Mouse (Mus musculus) MEL (cell line): Measurements from ENCODE around the gene Ggnbp2. TPM values are rescaled to one million over a fixed set of nuclear protein-coding genes. Genes with fewer than 3 reads are reported as not detected.

Source experiments
- DNase-seq: peaks from one replicate; pipeline ENCODE4 v3.0.0; 2011; ENCODE audit warnings: low read depth, low spot score
- H3K27ac ChIP-seq: 2 replicates; pipeline ENCODE4 v1.5.1; 2012; ENCODE audit warnings: low read depth, mild to moderate bottlenecking, control low read depth, low read length, moderate library complexity; ENCODE audit not compliant: control insufficient read depth
- H3K27me3 ChIP-seq, 2 experiments: fragments of 150-350 bp in 1 of 2; sonication (generic) in 1 of 2; 2 replicates each; pipeline ENCODE4 v1.6.1; 2012; ENCODE audit warnings: low read length in 2 of 2, mild to moderate bottlenecking in 2 of 2, improper control_type of control experiment in 1 of 2, moderate library complexity in 1 of 2; ENCODE audit not compliant: insufficient read depth in 2 of 2, control insufficient read depth in 1 of 2
- H3K36me3 ChIP-seq, 2 experiments: 2 replicates each; pipeline ENCODE4 v1.6.1; 2012 to 2014; ENCODE audit warnings: low read length in 2 of 2, improper control_type of control experiment in 1 of 2, inconsistent platforms in 1 of 2, mild to moderate bottlenecking in 1 of 2; ENCODE audit not compliant: insufficient read depth in 2 of 2, control insufficient read depth in 1 of 2
- H3K4me1 ChIP-seq, 2 experiments: fragments of 150-350 bp in 1 of 2; sonication (generic) in 1 of 2; 2 replicates each; pipeline ENCODE4 v1.6.1; 2012; ENCODE audit warnings: low read length in 2 of 2, improper control_type of control experiment in 1 of 2, mild to moderate bottlenecking in 1 of 2; ENCODE audit not compliant: insufficient read depth in 2 of 2, control insufficient read depth in 1 of 2
- H3K4me3 ChIP-seq, 2 experiments: fragments of 150-350 bp in 1 of 2; sonication (generic) in 1 of 2; 2 replicates each; pipeline ENCODE4 v1.5.1; 2012; ENCODE audit warnings: low read depth in 2 of 2, low read length in 2 of 2, mild to moderate bottlenecking in 2 of 2, moderate library complexity in 2 of 2, control low read depth in 1 of 2, improper control_type of control experiment in 1 of 2; ENCODE audit not compliant: control insufficient read depth in 1 of 2, insufficient read depth in 1 of 2
- H3K79me2 ChIP-seq: 2 replicates; pipeline ENCODE4 v1.6.1; 2012; ENCODE audit warnings: mild to moderate bottlenecking, low read length, moderate library complexity; ENCODE audit not compliant: control insufficient read depth, poor library complexity, insufficient read depth
- H3K9ac ChIP-seq: 2 replicates; pipeline ENCODE4 v1.6.1; 2012; ENCODE audit warnings: low read depth, mild to moderate bottlenecking, control low read depth, low read length, moderate library complexity; ENCODE audit not compliant: control insufficient read depth, poor library complexity, severe bottlenecking
- H3K9me3 ChIP-seq: fragments of 150-350 bp; sonication (generic); replicated peaks from 2 replicates; pipeline ENCODE4 v1.6.1; 2012; ENCODE audit warnings: mild to moderate bottlenecking, low read length, improper control_type of control experiment, moderate library complexity; ENCODE audit not compliant: insufficient read depth
- BHLHE40 ChIP-seq: IDR thresholded peaks from 2 replicates; pipeline ENCODE4 v1.6.1; 2012; ENCODE audit warnings: low read depth, mild to moderate bottlenecking, inconsistent platforms, low read length, improper control_type of control experiment, borderline replicate concordance
- CHD1 ChIP-seq: IDR thresholded peaks from 2 replicates; pipeline ENCODE4 v1.6.1; 2012; ENCODE audit warnings: low read depth, mild to moderate bottlenecking, inconsistent platforms, low read length, improper control_type of control experiment
- CHD2 ChIP-seq: IDR thresholded peaks from 2 replicates; pipeline ENCODE4 v1.6.1; 2011; ENCODE audit warnings: low read length, improper control_type of control experiment
- CTCF ChIP-seq, 3 experiments: IDR thresholded peaks in 2 of 3; conservative IDR thresholded peaks in 1 of 3; 2 replicates each; pipeline ENCODE4 v1.5.1; 2011 to 2012; ENCODE audit warnings: low read length in 3 of 3, low read depth in 2 of 3, mild to moderate bottlenecking in 2 of 3, improper control_type of control experiment in 1 of 3, inconsistent platforms in 1 of 3, mixed read lengths in 1 of 3, moderate library complexity in 1 of 3; ENCODE audit not compliant: control insufficient read depth in 1 of 3, insufficient read depth in 1 of 3, poor library complexity in 1 of 3, severe bottlenecking in 1 of 3
- EP300 ChIP-seq, 2 experiments: IDR thresholded peaks; 2 replicates each; pipeline ENCODE4 v1.6.1; 2011; ENCODE audit warnings: improper control_type of control experiment in 2 of 2, low read length in 2 of 2, low read depth in 1 of 2, mild to moderate bottlenecking in 1 of 2
- ETS1 ChIP-seq: IDR thresholded peaks from 2 replicates; pipeline ENCODE4 v1.6.1; 2012; ENCODE audit warnings: low read depth, mild to moderate bottlenecking, inconsistent platforms, low read length, improper control_type of control experiment, moderate library complexity
- GABPA ChIP-seq: IDR thresholded peaks from 2 replicates; pipeline ENCODE4 v1.6.1; 2012; ENCODE audit warnings: low read depth, mild to moderate bottlenecking, inconsistent platforms, low read length, improper control_type of control experiment, moderate library complexity
- GATA1 ChIP-seq: IDR thresholded peaks from 2 replicates; pipeline ENCODE4 v1.6.1; 2011; ENCODE audit warnings: low read depth, low read length, improper control_type of control experiment
- HCFC1 ChIP-seq: IDR thresholded peaks from 2 replicates; pipeline ENCODE4 v1.6.1; 2012; ENCODE audit warnings: low read depth, mild to moderate bottlenecking, inconsistent platforms, low read length, improper control_type of control experiment, moderate library complexity
- MAFK ChIP-seq: IDR thresholded peaks from 2 replicates; pipeline ENCODE4 v1.6.1; 2011; ENCODE audit warnings: low read depth, mild to moderate bottlenecking, low read length, improper control_type of control experiment, borderline replicate concordance
- MEF2A ChIP-seq: IDR thresholded peaks from 2 replicates; pipeline ENCODE4 v1.6.1; 2014; ENCODE audit warnings: low read depth, mild to moderate bottlenecking, inconsistent platforms, low read length, improper control_type of control experiment; ENCODE audit not compliant: poor library complexity, insufficient replicate concordance, severe bottlenecking; ENCODE audit errors: extremely low read depth
- MXI1 ChIP-seq: IDR thresholded peaks from 2 replicates; pipeline ENCODE4 v1.6.1; 2011; ENCODE audit warnings: mild to moderate bottlenecking, low read depth, low read length, improper control_type of control experiment
- MYB ChIP-seq: IDR thresholded peaks from 2 replicates; pipeline ENCODE4 v1.6.1; 2011; ENCODE audit warnings: mild to moderate bottlenecking, low read depth, low read length, improper control_type of control experiment
- MYC ChIP-seq: IDR thresholded peaks from 2 replicates; pipeline ENCODE4 v1.6.1; 2011; ENCODE audit warnings: low read depth, mild to moderate bottlenecking, low read length, improper control_type of control experiment, moderate library complexity
- POLR2AphosphoS5 ChIP-seq: IDR thresholded peaks from 2 replicates; pipeline ENCODE4 v1.6.1; 2012; ENCODE audit warnings: low read depth, borderline replicate concordance, mild to moderate bottlenecking, inconsistent platforms, low read length, moderate library complexity, mixed read lengths
- RAD21 ChIP-seq: IDR thresholded peaks from 2 replicates; pipeline ENCODE4 v1.6.1; 2011; ENCODE audit warnings: mild to moderate bottlenecking, low read depth, low read length, improper control_type of control experiment
- SIN3A ChIP-seq: IDR thresholded peaks from 2 replicates; pipeline ENCODE4 v1.6.1; 2012; ENCODE audit warnings: low read length, improper control_type of control experiment, inconsistent platforms
- SMC3 ChIP-seq: IDR thresholded peaks from 2 replicates; pipeline ENCODE4 v1.6.1; 2011; ENCODE audit warnings: low read depth, low read length, improper control_type of control experiment
- TAL1 ChIP-seq: IDR thresholded peaks from 2 replicates; pipeline ENCODE4 v1.6.1; 2012; ENCODE audit warnings: mild to moderate bottlenecking, inconsistent platforms, low read length, moderate library complexity, mixed read lengths
- TCF12 ChIP-seq: IDR thresholded peaks from 2 replicates; pipeline ENCODE4 v1.6.1; 2014; ENCODE audit warnings: low read depth, mild to moderate bottlenecking, inconsistent platforms, low read length, improper control_type of control experiment, moderate library complexity
- UBTF ChIP-seq: IDR thresholded peaks from 2 replicates; pipeline ENCODE4 v1.6.1; 2012; ENCODE audit warnings: low read depth, mild to moderate bottlenecking, inconsistent platforms, low read length, improper control_type of control experiment, moderate library complexity, borderline replicate concordance; ENCODE audit not compliant: insufficient read depth
- USF1 ChIP-seq: IDR thresholded peaks from 2 replicates; pipeline ENCODE4 v1.6.1; 2014; ENCODE audit warnings: low read depth, mild to moderate bottlenecking, inconsistent platforms, low read length, improper control_type of control experiment, moderate library complexity
- USF2 ChIP-seq, 2 experiments: IDR thresholded peaks; 2 replicates each; pipeline ENCODE4 v1.6.1; 2011 to 2012; ENCODE audit warnings: improper control_type of control experiment in 2 of 2, low read length in 2 of 2, borderline replicate concordance in 1 of 2, inconsistent platforms in 1 of 2, low read depth in 1 of 2, mild to moderate bottlenecking in 1 of 2; ENCODE audit not compliant: insufficient read depth in 1 of 2
- ZKSCAN1 ChIP-seq: IDR thresholded peaks from 2 replicates; pipeline ENCODE4 v1.6.1; 2012; ENCODE audit warnings: low read depth, mild to moderate bottlenecking, inconsistent platforms, low read length, improper control_type of control experiment, moderate library complexity
- ZNF384 ChIP-seq: IDR thresholded peaks from 2 replicates; pipeline ENCODE4 v1.6.1; 2012; ENCODE audit warnings: low read depth, mild to moderate bottlenecking, inconsistent platforms, low read length, improper control_type of control experiment
- polyA plus RNA-seq, 2 experiments: library from polyadenylated mRNA; stranded (reverse) in 1 of 2; unstranded in 1 of 2; fragments of >175 nt in 1 of 2; fragments of >200 nt in 1 of 2; gene quantifications; 2 replicates each; pipeline versions ENCODE4 v1.2.1 to v1.2.4; 2012; ENCODE audit warnings: low replicate concordance in 2 of 2, low read depth in 1 of 2; ENCODE audit not compliant: insufficient read length in 2 of 2, insufficient read depth in 1 of 2, missing spikeins in 1 of 2
- total RNA-seq: library from RNA; depleted of rRNA; stranded (reverse); fragments of 300-350 nt; gene quantifications from 2 replicates; pipeline ENCODE4 v1.2.3, GENCODE M21; 2012

Gene Ggnbp2
- total and polyA plus RNA-seq, 3 experiments = 55.4 to 89.6 (median 83.0) TPM

DNA sequence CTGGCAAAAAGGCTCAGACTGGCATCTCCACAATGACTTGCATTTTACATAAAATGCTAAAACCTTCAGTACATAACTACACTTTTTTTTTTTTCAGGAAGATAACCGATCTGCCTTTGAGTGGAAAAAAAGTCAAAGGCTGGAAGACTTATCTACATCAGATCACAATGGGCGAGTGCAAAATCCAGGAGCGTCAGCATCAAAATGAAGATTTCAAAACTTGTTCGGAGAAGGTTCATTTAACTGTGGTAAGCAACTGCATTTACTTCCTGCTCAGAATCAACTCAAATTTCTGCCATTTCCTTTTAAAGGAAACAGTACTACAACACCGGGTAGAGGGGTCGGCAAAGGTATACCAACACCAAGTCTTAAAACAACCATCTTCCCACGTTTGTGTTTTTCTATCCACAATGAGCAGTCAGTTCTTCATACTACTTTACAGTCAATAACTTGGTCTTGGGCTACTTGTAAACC, 1.8 kb downstream of the Ggnbp2 start (continued):
- TF ChIP-seq MEF2A (no peak), MYB (no peak), ZNF384 (peak; percentile 94), SIN3A (peak; percentile 87), GABPA (peak; percentile 45; the same call in 1 of the 2 replicates), HCFC1 (no peak)

DNA sequence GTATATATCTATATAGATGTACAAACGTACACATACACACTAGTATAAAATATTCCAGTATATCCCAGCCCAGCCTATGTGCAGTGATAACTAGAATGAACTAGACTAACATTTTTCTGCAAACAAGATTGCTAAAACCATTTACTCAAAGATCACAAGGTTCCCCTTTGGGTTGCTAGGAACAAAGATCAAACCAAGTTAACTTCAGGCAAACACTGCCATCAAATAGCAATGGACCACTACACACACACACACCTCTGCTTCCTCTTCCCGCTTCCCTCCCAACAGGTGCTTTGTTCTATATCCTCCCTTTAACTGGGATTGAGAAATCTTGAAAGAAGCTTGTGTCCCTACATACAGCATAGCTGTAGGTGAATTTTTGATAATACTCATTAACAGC, 3.0 kb downstream of the Ggnbp2 start:
- Histone ChIP-seq H3K4me3 (peak overlapping the region in 1 of 2 experiments; percentile 97; a peak in 2 of 4 replicates), H3K9ac (no peak overlapping the region), H3K27me3 (no peaks in the 10 kb centered on the region), H3K36me3 (peaks cover 39 to 49% of the 10 kb centered on the region in 2 experiments), H3K27ac (no peak overlapping the region), H3K79me2 (peaks cover 67% of the 10 kb centered on the region), H3K4me1 (peaks cover 15 to 38% of the 10 kb centered on the region in 2 experiments; a peak in 3 of 4 replicates), H3K9me3 (no peaks in the 10 kb centered on the region)
- peak; percentile 46 for DNase-seq
- TF ChIP-seq CHD1 = peak; percentile 29; the same call in 1 of the 2 replicates
- no peak for TF ChIP-seq ZKSCAN1

DNA sequence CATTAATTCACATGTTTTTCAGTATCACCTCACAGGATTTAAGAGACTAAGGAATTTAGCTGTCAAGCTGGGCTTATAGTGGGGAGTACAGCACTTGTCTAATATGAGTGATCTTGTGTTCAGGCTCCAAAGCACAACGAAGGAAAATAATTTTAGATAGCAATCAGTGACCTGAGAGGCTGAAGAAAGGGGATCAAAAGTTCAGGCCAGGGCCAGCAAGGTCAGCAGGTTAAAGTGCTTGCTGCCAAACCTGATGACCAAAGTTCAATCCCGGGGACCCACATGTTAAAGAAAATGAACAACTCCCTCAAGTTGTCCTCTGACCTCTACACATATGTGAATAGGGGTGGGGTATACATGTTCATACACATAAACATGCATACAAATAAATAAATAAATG, 5.3 kb downstream of the Ggnbp2 start:
- H3K4me3 ChIP-seq = no peak overlapping the region
- H3K9ac ChIP-seq = no peak overlapping the region
- TF ChIP-seq MAFK (no peak), CTCF (IDR thresholded peaks at IDR 0.05 in 2 of 3, conservative IDR thresholded peaks at IDR 0.05 in 1 of 3; ENCODE audit: control insufficient read depth in 1 of 3, insufficient read depth in 1 of 3, low read depth in 2 of 3, low read length in 3 of 3, poor library complexity in 1 of 3, severe bottlenecking in 1 of 3) (no peak), TAL1 (no peak), EP300 (IDR thresholded peaks at IDR 0.05; ENCODE audit: low read depth in 1 of 2, low read length in 2 of 2) (no peak), CHD1 (no peak), SMC3 (no peak), BHLHE40 (no peak), RAD21 (no peak), MYC (no peak), GATA1 (no peak), ZNF384 (no peak), POLR2AphosphoS5 (no peak), TCF12 (no peak), MXI1 (no peak), USF1 (no peak), CHD2 (no peak), MYB (no peak), UBTF (no peak), ETS1 (no peak), USF2 (IDR thresholded peaks at IDR 0.05; ENCODE audit: borderline replicate concordance in 1 of 2, insufficient read depth in 1 of 2, low read depth in 1 of 2, low read length in 2 of 2) (no peak)
- no peak overlapping the region for H3K27ac ChIP-seq
- H3K36me3 ChIP-seq = peaks cover 56% of the 10 kb centered on the region in 2 experiments
- DNase-seq = no peak
- H3K4me1 ChIP-seq = peaks cover 17 to 38% of the 10 kb centered on the region in 2 experiments
- peaks cover 62% of the 10 kb centered on the region for H3K79me2 ChIP-seq
- no peaks in the 10 kb centered on the region for H3K9me3 ChIP-seq
- no peaks in the 10 kb centered on the region for H3K27me3 ChIP-seq
